Mouse (Mus musculus): ENCODE measurements around the gene Cbr3. TPM values are rescaled to one million over a fixed set of nuclear protein-coding genes. Genes with fewer than 3 reads are reported as not detected.

The Cbr3 gene
- total and polyA plus RNA-seq, 3 experiments, result 7.8 to 10.8 (median 9.8) TPM

DNA sequence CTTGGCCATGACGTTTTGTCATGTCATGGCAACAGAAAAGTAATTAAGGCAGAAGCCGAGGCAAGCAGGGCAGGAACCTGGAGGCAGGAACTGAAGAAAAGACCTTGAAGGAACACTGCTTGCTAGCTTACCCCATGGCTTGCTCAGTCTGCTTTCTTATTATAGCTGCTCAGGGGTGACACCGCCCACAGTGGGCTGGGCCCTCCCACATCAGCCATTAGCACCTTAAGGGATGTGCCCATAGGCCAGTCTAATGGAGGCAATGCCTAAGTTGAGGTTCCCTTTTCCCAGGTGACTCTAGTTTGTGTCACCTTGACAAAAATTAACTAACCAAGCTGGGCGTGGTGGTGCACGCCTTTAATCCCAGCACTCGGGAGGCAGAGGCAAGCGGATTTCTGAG lies 24.1 kb downstream of the Cbr3 start:
- Histone ChIP-seq H3K36me3 (replicated peaks in 1 of 2; ENCODE audit: control insufficient read depth in 1 of 2, insufficient read depth in 1 of 2, low read length in 1 of 2) (no peaks in the 10 kb centered on the region), H3K9me3 (replicated peaks; ENCODE audit: low read length) (no peaks in the 10 kb centered on the region), H3K4me3 (replicated peaks in 1 of 3; ENCODE audit: low read depth in 2 of 3, low read length in 2 of 3, poor library complexity in 1 of 3) (no peak overlapping the region), H3K9ac (ENCODE audit: insufficient read depth, low read depth) (no peak overlapping the region), H3K4me1 (ENCODE audit: control insufficient read depth in 1 of 2, insufficient read depth in 2 of 2) (peaks cover 0 to 4% of the 10 kb centered on the region in 2 experiments; a peak in 2 of 4 replicates), H3K79me2 (replicated peaks; ENCODE audit: control insufficient read depth, extremely low read depth, insufficient read depth, poor library complexity, severe bottlenecking) (no peaks in the 10 kb centered on the region), H3K27ac (ENCODE audit: insufficient read depth, low read depth) (no peak overlapping the region), H3K27me3 (replicated peaks) (peaks cover 2% of the 10 kb centered on the region), H3K4me2 (ENCODE audit: insufficient read depth, low read depth, poor library complexity, severe bottlenecking) (no peak overlapping the region)
- dilution Hi-C loops (cut with MboI; ENCODE audit: extremely low pct_ligation_motif_present, extremely low pct_unique_long_range_greater_than_20kb, low sequenced_read_pairs), result no loop called here
- in situ Hi-C loops (cut with MboI; ENCODE audit: low pct_ligation_motif_present, low pct_unique_long_range_greater_than_20kb, low sequenced_read_pairs), result no loop called here
- TF ChIP-seq NRF1 (IDR thresholded peaks at IDR 0.05; ENCODE audit: low read depth, low read length) (no peak), MYC (IDR thresholded peaks at IDR 0.05; ENCODE audit: low read depth, low read length) (no peak), RCOR1 (conservative IDR thresholded peaks at IDR 0.05; ENCODE audit: low read depth, low read length) (no peak), MEF2A (IDR thresholded peaks at IDR 0.05; ENCODE audit: borderline replicate concordance, low read depth, low read length) (no peak), SMC3 (IDR thresholded peaks at IDR 0.05; ENCODE audit: low read depth, low read length) (no peak), PAX5 (IDR thresholded peaks at IDR 0.05; ENCODE audit: low read length) (no peak), HCFC1 (IDR thresholded peaks at IDR 0.05; ENCODE audit: low read depth, low read length) (no peak), POLR2AphosphoS2 (IDR thresholded peaks at IDR 0.05; ENCODE audit: low read depth, low read length) (no peak), MAX (IDR thresholded peaks at IDR 0.05; ENCODE audit: low read length) (no peak), EP300 (IDR thresholded peaks at IDR 0.05; ENCODE audit: low read length) (no peak), POLR2A (IDR thresholded peaks at IDR 0.05; ENCODE audit: low read depth, low read length) (no peak), ZNF384 (IDR thresholded peaks at IDR 0.05; ENCODE audit: low read depth, low read length) (no peak)
- DNase-seq (ENCODE audit: extremely low read depth), result no peak

GRCm38 (mm10) chr16:93709217-93709616 lies 26.2 kb downstream of the Cbr3 start:
- peaks cover 3% of the 10 kb centered on the region for H3K9me3 ChIP-seq (replicated peaks; ENCODE audit: low read length)
- no peaks in the 10 kb centered on the region for H3K36me3 ChIP-seq (replicated peaks in 1 of 2; ENCODE audit: control insufficient read depth in 1 of 2, insufficient read depth in 1 of 2, low read length in 1 of 2)
- in situ Hi-C loops (cut with MboI; ENCODE audit: low pct_ligation_motif_present, low pct_unique_long_range_greater_than_20kb, low sequenced_read_pairs) (no loop called here), dilution Hi-C loops (cut with MboI; ENCODE audit: extremely low pct_ligation_motif_present, extremely low pct_unique_long_range_greater_than_20kb, low sequenced_read_pairs) (no loop called here)
- peaks cover 6 to 12% of the 10 kb centered on the region in 2 experiments; a peak in 3 of 4 replicates for H3K4me1 ChIP-seq (ENCODE audit: control insufficient read depth in 1 of 2, insufficient read depth in 2 of 2)
- no peak overlapping the region for H3K4me2 ChIP-seq (ENCODE audit: insufficient read depth, low read depth, poor library complexity, severe bottlenecking)
- TF ChIP-seq USF1 (IDR thresholded peaks at IDR 0.05; ENCODE audit: low read depth, low read length), result no peak
- TF ChIP-seq MAZ (IDR thresholded peaks at IDR 0.05; ENCODE audit: low read depth, low read length), result no peak
- TF ChIP-seq ETS1 (conservative IDR thresholded peaks at IDR 0.05; ENCODE audit: low read depth, low read length), result no peak
- TF ChIP-seq MYC (IDR thresholded peaks at IDR 0.05; ENCODE audit: low read depth, low read length), result no peak
- no peak for TF ChIP-seq RCOR1 (conservative IDR thresholded peaks at IDR 0.05; ENCODE audit: low read depth, low read length)
- TF ChIP-seq GABPA (IDR thresholded peaks at IDR 0.05; ENCODE audit: insufficient replicate concordance, low read depth, low read length), result no peak
- H3K27me3 ChIP-seq (replicated peaks), result peaks cover 15% of the 10 kb centered on the region
- H3K4me3 ChIP-seq (replicated peaks in 1 of 3; ENCODE audit: low read depth in 2 of 3, low read length in 2 of 3, poor library complexity in 1 of 3), result no peak overlapping the region
- no peak overlapping the region for H3K9ac ChIP-seq (ENCODE audit: insufficient read depth, low read depth)
- H3K79me2 ChIP-seq (replicated peaks; ENCODE audit: control insufficient read depth, extremely low read depth, insufficient read depth, poor library complexity, severe bottlenecking), result no peaks in the 10 kb centered on the region
- H3K27ac ChIP-seq (ENCODE audit: insufficient read depth, low read depth), result no peak overlapping the region
- no peak for DNase-seq (ENCODE audit: extremely low read depth)

Measured in CH12.LX (cell line).